Mouse (Mus musculus) heart, embryonic 11.5 days (tissue): ENCODE results near the gene Kif5a. TPM values are rescaled to one million over a fixed set of nuclear protein-coding genes. Genes with fewer than 3 reads are reported as not detected.
A peak's percentile ranks its signal among the peaks of the same experiment; 100 is the strongest.

Experiments used
- ATAC-seq: fragments of 200-750 bp; cut with Nextera tagmentation; replicated peaks from 2 replicates; pipeline ENCODE4 v1.8.0; 2017; ENCODE audit warnings: moderate library complexity; ENCODE audit not compliant: insufficient number of reproducible peaks, low FRiP score, low TSS enrichment
- H3K27ac ChIP-seq: fragments of 300-500 bp; sonication (generic); 2 replicates; pipeline ENCODE4 v1.5.1; 2014; ENCODE audit warnings: mild to moderate bottlenecking, low read depth, low read length
- H3K27me3 ChIP-seq: fragments of 300-500 bp; sonication (generic); 2 replicates; pipeline ENCODE4 v1.6.1; 2014; ENCODE audit warnings: mild to moderate bottlenecking, low read length, mixed read lengths; ENCODE audit not compliant: control insufficient read depth, insufficient read depth
- H3K36me3 ChIP-seq: fragments of 300-500 bp; sonication (generic); 2 replicates; pipeline ENCODE4 v1.6.1; 2014; ENCODE audit warnings: mild to moderate bottlenecking, low read length, moderate library complexity, mixed read lengths; ENCODE audit not compliant: control insufficient read depth, insufficient read depth
- H3K4me1 ChIP-seq: fragments of 300-500 bp; sonication (generic); 2 replicates; pipeline ENCODE4 v1.6.1; 2014; ENCODE audit warnings: low read length; ENCODE audit not compliant: control insufficient read depth, insufficient read depth
- H3K4me2 ChIP-seq: fragments of 300-500 bp; sonication (generic); 2 replicates; pipeline ENCODE4 v1.6.1; 2014; ENCODE audit warnings: mild to moderate bottlenecking, moderate library complexity
- H3K4me3 ChIP-seq: fragments of 300-500 bp; sonication (generic); 2 replicates; pipeline ENCODE4 v1.5.1; 2014; ENCODE audit warnings: low read depth, low read length
- H3K9ac ChIP-seq: fragments of 300-500 bp; sonication (generic); 2 replicates; pipeline ENCODE4 v1.6.1; 2014; ENCODE audit warnings: mild to moderate bottlenecking, low read depth, low read length, moderate library complexity
- H3K9me3 ChIP-seq: fragments of 300-500 bp; sonication (generic); replicated peaks from 2 replicates; pipeline ENCODE4 v1.6.1; 2016; ENCODE audit warnings: low read length; ENCODE audit not compliant: control insufficient read depth
- WGBS: fragments of 180-500 bp; shearing (Covaris S2); extraction: QIAGEN DNeasy Blood & Tissue Kit; methylation state at CpG from one replicate; pipeline ENCODE4 v1.1.7; 2014; ENCODE audit not compliant: insufficient replicate concordance; 5-methylcytosine and 5-hydroxymethylcytosine counted together
- polyA plus RNA-seq: library from polyadenylated mRNA; unstranded; fragments of >200 nt; fragmentation: Nextera tagmentation; extraction: Ambion mirVana; gene quantifications from 2 replicates; pipeline ENCODE4 v1.2.1, GENCODE M21; 2014

Gene Kif5a
- polyA plus RNA-seq, 1 experiment from 2014 or later = 1.6 TPM

DNA sequence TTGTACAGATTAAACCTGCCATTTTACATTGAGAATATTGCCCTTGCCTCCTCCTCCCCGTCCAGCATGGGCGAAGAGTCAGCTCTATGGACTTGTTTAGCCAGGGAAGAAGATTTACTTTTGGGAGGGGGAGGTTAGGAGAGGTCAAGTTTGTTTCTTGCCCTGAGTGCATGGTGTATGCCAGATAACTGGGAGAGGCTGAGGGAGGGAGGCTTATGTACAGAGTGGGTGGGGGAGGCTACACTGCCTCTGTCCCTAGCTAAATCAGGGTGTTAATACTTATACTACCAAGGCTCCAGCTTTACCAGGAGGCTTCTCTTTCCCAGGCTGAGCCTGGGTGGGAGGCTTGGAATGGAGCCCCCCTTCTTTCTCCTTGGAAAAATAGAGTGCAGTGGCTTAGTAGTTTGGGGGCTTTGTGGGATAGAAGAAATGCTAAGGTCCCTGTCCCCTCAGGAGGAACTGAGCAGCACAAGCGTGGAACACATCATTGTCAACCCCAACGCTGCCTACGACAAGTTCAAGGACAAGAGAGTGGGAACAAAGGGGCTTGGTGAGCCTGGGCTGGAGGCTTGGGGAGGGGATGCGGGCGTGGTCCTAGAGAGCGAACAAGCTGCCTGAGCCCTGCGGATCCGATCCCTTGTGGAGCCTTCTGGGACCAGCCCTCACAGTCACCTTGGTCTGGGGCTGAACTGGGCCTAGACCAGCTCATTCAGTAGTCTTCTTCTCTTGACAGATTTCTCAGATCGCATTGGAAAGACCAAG is 11.3 kb upstream of the Kif5a start:
- Histone ChIP-seq H3K27me3 (no peaks in the 10 kb centered on the region), H3K9me3 (no peaks in the 10 kb centered on the region), H3K9ac (no peak overlapping the region), H3K4me1 (no peaks in the 10 kb centered on the region), H3K4me2 (no peak overlapping the region), H3K4me3 (no peak overlapping the region), H3K27ac (no peak overlapping the region), H3K36me3 (peaks cover 41% of the 10 kb centered on the region)
- WGBS = 86% methylated on average over 11 of the region's 11 CpGs
- ATAC-seq = no peak

- Histone ChIP-seq H3K9me3 (no peaks in the 10 kb centered on the region), H3K4me1 (peaks cover 8% of the 10 kb centered on the region), H3K36me3 (peaks cover 31% of the 10 kb centered on the region), H3K9ac (no peak overlapping the region), H3K4me2 (no peak overlapping the region), H3K27ac (no peak overlapping the region), H3K4me3 (no peak overlapping the region), H3K27me3 (no peaks in the 10 kb centered on the region)
- WGBS = 88% methylated on average over 5 of the region's 5 CpGs
- ATAC-seq = no peak
These were observed 9.2 kb upstream of the Kif5a start for GRCm38 (mm10) chr10:127272371-127272770.

- Histone ChIP-seq H3K4me1 (peaks cover 13% of the 10 kb centered on the region), H3K36me3 (peaks cover 11% of the 10 kb centered on the region)
- 88% methylated on average over 4 of the region's 4 CpGs for WGBS
These were observed 6.7 kb upstream of the Kif5a start for GRCm38 (mm10) chr10:127269884-127270283.

DNA sequence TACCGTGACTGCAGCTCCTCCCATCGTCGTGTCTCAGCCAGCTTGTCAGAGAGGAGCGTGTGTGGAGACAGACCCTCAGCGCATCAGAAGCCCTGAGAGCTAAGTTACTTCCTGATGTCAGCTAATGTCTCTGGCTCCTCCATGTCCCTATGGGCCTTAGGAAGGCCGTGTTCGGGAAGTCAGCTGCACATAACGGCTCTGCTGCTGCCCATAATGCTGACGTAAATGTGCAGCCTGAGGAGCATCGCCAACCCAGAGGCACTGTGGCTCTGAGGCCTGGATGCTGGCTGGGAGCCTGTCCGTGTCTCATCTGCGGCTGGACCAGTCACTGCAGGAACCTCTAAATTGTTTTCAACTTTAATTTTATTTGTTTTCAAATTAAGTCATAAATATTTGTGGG is 5.9 kb upstream of the Kif5a start:
- H3K4me1 ChIP-seq = peaks cover 13% of the 10 kb centered on the region
- no peaks in the 10 kb centered on the region for H3K9me3 ChIP-seq
- no peak overlapping the region for H3K4me3 ChIP-seq
- H3K9ac ChIP-seq = no peak overlapping the region
- H3K27me3 ChIP-seq = peaks cover 6% of the 10 kb centered on the region; the same call in 1 of the 2 replicates
- 81% methylated on average over 12 of the region's 12 CpGs for WGBS
- H3K27ac ChIP-seq = no peak overlapping the region
- no peak for ATAC-seq
- H3K36me3 ChIP-seq = peaks cover 11% of the 10 kb centered on the region
- no peak overlapping the region for H3K4me2 ChIP-seq

More at GRCm38 (mm10) chr10:127269884-127270283, 6.7 kb upstream of the Kif5a start:
- no peak for ATAC-seq
- Histone ChIP-seq H3K9ac (no peak overlapping the region), H3K4me2 (0 out of 2 replicates have a peak overlapping the region, but pooled peaks have one; percentile 12), H3K9me3 (no peaks in the 10 kb centered on the region), H3K4me3 (no peak overlapping the region), H3K27ac (no peak overlapping the region), H3K27me3 (no peaks in the 10 kb centered on the region)

DNA sequence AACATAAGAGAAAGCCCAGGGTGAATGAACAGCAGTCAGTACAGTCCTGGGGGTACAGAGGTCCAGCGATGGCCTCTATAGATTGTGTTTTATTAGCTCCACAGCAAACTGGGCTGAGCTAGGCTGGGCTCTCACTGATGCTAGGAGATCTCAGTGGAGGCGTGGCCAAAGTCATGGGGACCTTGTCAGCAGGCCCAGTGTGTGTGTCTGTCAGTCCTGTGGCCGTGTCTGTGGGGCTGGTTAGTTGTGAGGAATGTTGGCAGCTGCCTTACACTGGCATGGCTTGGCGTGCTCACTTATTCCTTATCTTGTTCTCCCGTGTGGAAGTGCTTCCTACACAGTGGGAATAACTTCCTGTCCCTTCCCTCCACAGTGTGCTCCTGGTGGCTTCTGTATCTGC is 5.3 kb upstream of the Kif5a start:
- no peak overlapping the region for H3K27ac ChIP-seq
- H3K27me3 ChIP-seq = peaks cover 11% of the 10 kb centered on the region
- no peak overlapping the region for H3K4me2 ChIP-seq
- no peak overlapping the region for H3K9ac ChIP-seq
- peaks cover 11% of the 10 kb centered on the region for H3K36me3 ChIP-seq
- ATAC-seq = no peak
- no peak overlapping the region for H3K4me3 ChIP-seq
- 68% methylated on average over 5 of the region's 5 CpGs for WGBS
- H3K4me1 ChIP-seq = peaks cover 13% of the 10 kb centered on the region
- no peaks in the 10 kb centered on the region for H3K9me3 ChIP-seq

GRCm38 (mm10) chr10:127267318-127267717 is 4.2 kb upstream of the Kif5a start:
- Histone ChIP-seq H3K36me3 (peaks cover 7% of the 10 kb centered on the region; the same call in 1 of the 2 replicates), H3K4me2 (peak overlapping the region; percentile 97), H3K9me3 (no peaks in the 10 kb centered on the region), H3K27me3 (peaks cover 22% of the 10 kb centered on the region), H3K9ac (peak overlapping the region; percentile 100), H3K4me3 (peak overlapping the region; percentile 98), H3K27ac (no peak overlapping the region), H3K4me1 (peaks cover 19% of the 10 kb centered on the region)
- WGBS = 70% methylated on average over 5 of the region's 5 CpGs
- ATAC-seq = no peak

GRCm38 (mm10) chr10:127266112-127267091 is 3.3 kb upstream of the Kif5a start, which contains the start of gene Dctn2:
Gene Dctn2, plus strand, starts transcription at chr10:127266368.
- Histone ChIP-seq H3K4me2 (peak within 1 kb of the TSS; percentile 97), H3K27me3 (peaks cover 31% of the 10 kb centered on the region), H3K9me3 (no peaks in the 10 kb centered on the region), H3K4me3 (peak within 1 kb of the TSS; percentile 98), H3K36me3 (peaks cover 7% of the 10 kb centered on the region; the same call in 1 of the 2 replicates), H3K9ac (peak within 1 kb of the TSS; percentile 100), H3K27ac (peak within 1 kb of the TSS; percentile 86), H3K4me1 (peaks cover 19% of the 10 kb centered on the region)
- peak; percentile 98 for ATAC-seq
- WGBS = under 1% methylated on average over 69 of the region's 70 CpGs

- H3K36me3 ChIP-seq = peaks cover 7% of the 10 kb centered on the region; the same call in 1 of the 2 replicates
- H3K9me3 ChIP-seq = no peaks in the 10 kb centered on the region
- peaks cover 34% of the 10 kb centered on the region for H3K27me3 ChIP-seq
- H3K9ac ChIP-seq = no peak overlapping the region; the same call in 1 of the 2 replicates
- H3K27ac ChIP-seq = no peak overlapping the region
- WGBS = 28% methylated on average over 4 of the region's 4 CpGs
- no peak for ATAC-seq
- H3K4me3 ChIP-seq = peak overlapping the region; percentile 98
- peaks cover 19% of the 10 kb centered on the region for H3K4me1 ChIP-seq
- peak overlapping the region; percentile 97 for H3K4me2 ChIP-seq
These were observed 2.6 kb upstream of the Kif5a start for GRCm38 (mm10) chr10:127265727-127266111.
